Mouse (Mus musculus) olfactory bulb, adult 2 months (tissue): ENCODE measurements around the gene Tspan10.

Experiments
- CTCF ChIP-seq: fragments of 200-500 bp; IDR thresholded peaks from 2 replicates; pipeline ENCODE4 v1.5.1; 2012; ENCODE audit warnings: low read depth, mild to moderate bottlenecking, low read length, moderate library complexity; ENCODE audit not compliant: insufficient read depth
- POLR2A ChIP-seq: fragments of 200-500 bp; IDR thresholded peaks from 2 replicates; pipeline ENCODE4 v1.6.1; 2012; ENCODE audit warnings: mild to moderate bottlenecking, low read depth, low read length, moderate library complexity; ENCODE audit not compliant: insufficient read depth

- no peak for TF ChIP-seq CTCF
- no peak for TF ChIP-seq POLR2A
Observed at GRCm38 (mm10) chr11:120493911-120494310, 51.5 kb downstream of the Tspan10 start.
